Mouse (Mus musculus) hindbrain, embryonic 11.5 days (tissue): ENCODE data around the gene Dhrs2. TPM values are rescaled to one million over a fixed set of nuclear protein-coding genes. Genes with fewer than 3 reads are reported as not detected.

ENCODE experiments used
- ATAC-seq: fragments of 200-750 bp; cut with Nextera tagmentation; 2 replicates; pipeline ENCODE4 v1.8.0; 2017; ENCODE audit warnings: mild to moderate bottlenecking, moderate TSS enrichment, moderate library complexity; ENCODE audit not compliant: low FRiP score
- DNase-seq: peaks from one replicate; pipeline ENCODE4 v3.0.0-alpha.2; 2015; ENCODE audit warnings: low spot score
- H3K27ac ChIP-seq: fragments of 300-500 bp; sonication (generic); 2 replicates; pipeline ENCODE4 v1.5.1; 2014; ENCODE audit warnings: mild to moderate bottlenecking, low read depth, low read length
- H3K27me3 ChIP-seq: fragments of 300-500 bp; sonication (generic); 2 replicates; pipeline ENCODE4 v1.6.1; 2014; ENCODE audit warnings: mild to moderate bottlenecking, low read length, moderate library complexity, mixed read lengths; ENCODE audit not compliant: control insufficient read depth, insufficient read depth
- H3K36me3 ChIP-seq: fragments of 300-500 bp; sonication (generic); 2 replicates; pipeline ENCODE4 v1.6.1; 2014; ENCODE audit warnings: mild to moderate bottlenecking, low read length, moderate library complexity, mixed read lengths; ENCODE audit not compliant: control insufficient read depth, insufficient read depth
- H3K4me1 ChIP-seq: fragments of 300-500 bp; sonication (generic); replicated peaks from 2 replicates; pipeline ENCODE4 v1.6.1; 2014; ENCODE audit warnings: low read length, mixed read lengths; ENCODE audit not compliant: control insufficient read depth, insufficient read depth
- H3K4me2 ChIP-seq: fragments of 300-500 bp; sonication (generic); replicated peaks from 2 replicates; pipeline ENCODE4 v1.6.1; 2014; ENCODE audit warnings: mild to moderate bottlenecking, low read depth, low read length
- H3K4me3 ChIP-seq: fragments of 300-500 bp; sonication (generic); 2 replicates; pipeline ENCODE4 v1.5.1; 2014; ENCODE audit warnings: low read depth, low read length
- H3K9ac ChIP-seq: fragments of 300-500 bp; sonication (generic); 2 replicates; pipeline ENCODE4 v1.6.1; 2014; ENCODE audit warnings: low read depth, low read length
- H3K9me3 ChIP-seq: fragments of 300-500 bp; sonication (generic); 2 replicates; pipeline ENCODE4 v1.6.1; 2016; ENCODE audit warnings: low read length; ENCODE audit not compliant: control insufficient read depth
- WGBS: fragments of 180-500 bp; shearing (Covaris S2); extraction: QIAGEN DNeasy Blood & Tissue Kit; methylation state at CpG from one replicate; pipeline ENCODE4 v1.1.7; 2014; 5-methylcytosine and 5-hydroxymethylcytosine counted together
- polyA plus RNA-seq: library from polyadenylated mRNA; unstranded; fragments of >200 nt; fragmentation: Nextera tagmentation; extraction: Ambion mirVana; gene quantifications from 2 replicates; pipeline ENCODE4 v1.2.1, GENCODE M21; 2014

The Dhrs2 gene
- not detected in 2 replicates for polyA plus RNA-seq

- Histone ChIP-seq H3K27me3 (no peaks in the 10 kb centered on the region), H3K9ac (no peak within 1 kb of the TSS), H3K36me3 (no peaks in the 10 kb centered on the region), H3K9me3 (no peaks in the 10 kb centered on the region), H3K4me3 (no peak within 1 kb of the TSS), H3K27ac (no peak within 1 kb of the TSS), H3K4me2 (no peak within 1 kb of the TSS), H3K4me1 (no peaks in the 10 kb centered on the region)
- WGBS: 81% methylated on average over 9 of the region's 9 CpGs
- ATAC-seq (no peak), DNase-seq (no peak)
These were observed at the start of gene Dhrs2 for GRCm38 (mm10) chr14:55221707-55222106. TSS of gene Dhrs2 (plus strand) at chr14:55222007.

GRCm38 (mm10) chr14:55174164-55174563 is 47.6 kb upstream of the Dhrs2 start:
- WGBS: 60% methylated on average over 6 of the region's 6 CpGs
- Histone ChIP-seq H3K36me3 (no peaks in the 10 kb centered on the region), H3K4me1 (no peaks in the 10 kb centered on the region), H3K27me3 (no peaks in the 10 kb centered on the region), H3K27ac (no peak overlapping the region), H3K9ac (no peak overlapping the region), H3K4me3 (no peak overlapping the region), H3K4me2 (no peak overlapping the region), H3K9me3 (no peaks in the 10 kb centered on the region)
- no peak for ATAC-seq
- DNase-seq: no peak

GRCm38 (mm10) chr14:55177274-55177673 is 44.5 kb upstream of the Dhrs2 start:
- Histone ChIP-seq H3K36me3 (no peaks in the 10 kb centered on the region), H3K9me3 (no peaks in the 10 kb centered on the region), H3K9ac (no peak overlapping the region), H3K4me3 (no peak overlapping the region), H3K27ac (no peak overlapping the region), H3K4me2 (no peak overlapping the region), H3K4me1 (no peaks in the 10 kb centered on the region), H3K27me3 (no peaks in the 10 kb centered on the region)
- DNase-seq (peak; percentile 58), ATAC-seq (no peak)
- whole genome bisulfite sequencing: 39% methylated on average over 5 of the region's 5 CpGs

GRCm38 (mm10) chr14:55180951-55181350 is 40.9 kb upstream of the Dhrs2 start:
- H3K36me3 ChIP-seq: no peaks in the 10 kb centered on the region
- DNase-seq (no peak), ATAC-seq (no peak)
- no peak overlapping the region for H3K4me2 ChIP-seq
- H3K4me3 ChIP-seq: no peak overlapping the region
- H3K27me3 ChIP-seq: no peaks in the 10 kb centered on the region
- WGBS: 70% methylated on average over 3 of the region's 3 CpGs
- no peaks in the 10 kb centered on the region for H3K9me3 ChIP-seq
- no peak overlapping the region for H3K27ac ChIP-seq
- no peaks in the 10 kb centered on the region for H3K4me1 ChIP-seq
- H3K9ac ChIP-seq: no peak overlapping the region

GRCm38 (mm10) chr14:55183231-55183630 is 38.6 kb upstream of the Dhrs2 start:
- no peaks in the 10 kb centered on the region for H3K27me3 ChIP-seq
- H3K9me3 ChIP-seq: no peaks in the 10 kb centered on the region
- H3K36me3 ChIP-seq: no peaks in the 10 kb centered on the region
- H3K4me1 ChIP-seq: no peaks in the 10 kb centered on the region
- H3K4me3 ChIP-seq: no peak overlapping the region
- no peak overlapping the region for H3K9ac ChIP-seq
- 91% methylated on average over 3 of the region's 3 CpGs for WGBS
- ATAC-seq (no peak), DNase-seq (no peak)
- no peak overlapping the region for H3K4me2 ChIP-seq
- no peak overlapping the region for H3K27ac ChIP-seq

- no peak overlapping the region for H3K4me3 ChIP-seq
- H3K36me3 ChIP-seq: no peaks in the 10 kb centered on the region
- no peak overlapping the region for H3K4me2 ChIP-seq
- H3K4me1 ChIP-seq: peaks cover 5% of the 10 kb centered on the region
- no peak overlapping the region for H3K27ac ChIP-seq
- ATAC-seq: no peak
- no peak overlapping the region for H3K9ac ChIP-seq
- no peaks in the 10 kb centered on the region for H3K27me3 ChIP-seq
- whole genome bisulfite sequencing: 61% methylated on average over 3 of the region's 3 CpGs
- DNase-seq: no peak
- H3K9me3 ChIP-seq: no peaks in the 10 kb centered on the region
These were observed 37.1 kb upstream of the Dhrs2 start for GRCm38 (mm10) chr14:55184640-55185145.

GRCm38 (mm10) chr14:55188491-55188890 is 33.3 kb upstream of the Dhrs2 start:
- Histone ChIP-seq H3K27ac (no peak overlapping the region), H3K4me2 (no peak overlapping the region), H3K9me3 (no peaks in the 10 kb centered on the region), H3K9ac (no peak overlapping the region), H3K36me3 (no peaks in the 10 kb centered on the region), H3K4me3 (no peak overlapping the region), H3K27me3 (0 out of 2 replicates have a peak, but pooled peaks cover 2% of the 10 kb centered on the region), H3K4me1 (peaks cover 5% of the 10 kb centered on the region)
- WGBS: 49% methylated on average over 4 of the region's 4 CpGs
- DNase-seq (no peak), ATAC-seq (no peak)

GRCm38 (mm10) chr14:55189351-55189769 is 32.4 kb upstream of the Dhrs2 start:
- Histone ChIP-seq H3K27me3 (0 out of 2 replicates have a peak, but pooled peaks cover 2% of the 10 kb centered on the region), H3K9ac (no peak overlapping the region), H3K36me3 (no peaks in the 10 kb centered on the region), H3K9me3 (no peaks in the 10 kb centered on the region), H3K27ac (no peak overlapping the region), H3K4me2 (no peak overlapping the region), H3K4me3 (no peak overlapping the region), H3K4me1 (peaks cover 5% of the 10 kb centered on the region)
- no peak for ATAC-seq
- DNase-seq: peak; percentile 15
- 40% methylated on average over 9 of the region's 9 CpGs for WGBS

- Histone ChIP-seq H3K27ac (no peak overlapping the region), H3K27me3 (0 out of 2 replicates have a peak, but pooled peaks cover 2% of the 10 kb centered on the region), H3K4me1 (peaks cover 5% of the 10 kb centered on the region), H3K36me3 (no peaks in the 10 kb centered on the region), H3K4me2 (no peak overlapping the region), H3K9me3 (no peaks in the 10 kb centered on the region), H3K9ac (no peak overlapping the region), H3K4me3 (no peak overlapping the region)
- DNase-seq (no peak), ATAC-seq (no peak)
- 90% methylated on average over 8 of the region's 8 CpGs for WGBS
These were observed 28.5 kb upstream of the Dhrs2 start for GRCm38 (mm10) chr14:55193354-55193753.
